Mouse (Mus musculus): ENCODE measurements at regions not wholly inside any gene's neighbourhood (a gene's known extent, or its start where the extent isn't known, plus 50 kb on each side); places are given as distances from the start of the nearest gene placed in this dataset.

- Histone ChIP-seq H3K4me3 (ENCODE audit: low read depth, low read length) (no peak overlapping the region), H3K27ac (ENCODE audit: insufficient read depth, low read depth, low read length) (no peak overlapping the region), H3K4me1 (ENCODE audit: control insufficient read depth, insufficient read depth, insufficient read length, low read length) (no peaks in the 10 kb centered on the region; the same call in 1 of the 2 replicates), H3K36me3 (ENCODE audit: control insufficient read depth, insufficient read depth, low read length) (no peaks in the 10 kb centered on the region), H3K27me3 (ENCODE audit: control insufficient read depth, insufficient read depth, low read length) (no peaks in the 10 kb centered on the region)
- TF ChIP-seq CTCF (IDR thresholded peaks at IDR 0.05; ENCODE audit: extremely low read depth, insufficient read length, insufficient replicate concordance, low read depth, low read length) = no peak
- no peak for TF ChIP-seq POLR2A (IDR thresholded peaks at IDR 0.05; ENCODE audit: low read depth, low read length)
- WGBS = 64% methylated on average over 3 of the region's 3 CpGs
Measured at GRCm38 (mm10) chr9:43480826-43481591, 170.4 kb downstream of the Trim29 start.

- Histone ChIP-seq H3K36me3 (ENCODE audit: control insufficient read depth, insufficient read depth, low read length) (no peaks in the 10 kb centered on the region), H3K27ac (ENCODE audit: insufficient read depth, low read depth, low read length) (no peak overlapping the region), H3K27me3 (ENCODE audit: control insufficient read depth, insufficient read depth, low read length) (no peaks in the 10 kb centered on the region), H3K4me1 (ENCODE audit: control insufficient read depth, insufficient read depth, insufficient read length, low read length) (no peaks in the 10 kb centered on the region; the same call in 1 of the 2 replicates), H3K4me3 (ENCODE audit: low read depth, low read length) (no peak overlapping the region)
- 77% methylated on average over 11 of the region's 11 CpGs for WGBS
- TF ChIP-seq POLR2A (IDR thresholded peaks at IDR 0.05; ENCODE audit: low read depth, low read length) (no peak), CTCF (IDR thresholded peaks at IDR 0.05; ENCODE audit: extremely low read depth, insufficient read length, insufficient replicate concordance, low read depth, low read length) (no peak)
Measured at GRCm38 (mm10) chr9:43482101-43483090, 171.7 kb downstream of the Trim29 start.

- Histone ChIP-seq H3K36me3 (ENCODE audit: control insufficient read depth, insufficient read depth, low read length) (no peaks in the 10 kb centered on the region), H3K27ac (ENCODE audit: insufficient read depth, low read depth, low read length) (no peak overlapping the region), H3K27me3 (ENCODE audit: control insufficient read depth, insufficient read depth, low read length) (no peaks in the 10 kb centered on the region), H3K4me1 (ENCODE audit: control insufficient read depth, insufficient read depth, insufficient read length, low read length) (no peaks in the 10 kb centered on the region; the same call in 1 of the 2 replicates), H3K4me3 (ENCODE audit: low read depth, low read length) (no peak overlapping the region)
- TF ChIP-seq POLR2A (IDR thresholded peaks at IDR 0.05; ENCODE audit: low read depth, low read length) = no peak
- no peak for TF ChIP-seq CTCF (IDR thresholded peaks at IDR 0.05; ENCODE audit: extremely low read depth, insufficient read length, insufficient replicate concordance, low read depth, low read length)
- WGBS = 62% methylated on average over 2 of the region's 2 CpGs
Measured at GRCm38 (mm10) chr9:43483195-43483594, 172.5 kb downstream of the Trim29 start.

- H3K4me3 ChIP-seq (ENCODE audit: low read depth, low read length) = no peak overlapping the region
- no peaks in the 10 kb centered on the region for H3K27me3 ChIP-seq (ENCODE audit: control insufficient read depth, insufficient read depth, low read length)
- no peaks in the 10 kb centered on the region; the same call in 1 of the 2 replicates for H3K4me1 ChIP-seq (ENCODE audit: control insufficient read depth, insufficient read depth, insufficient read length, low read length)
- TF ChIP-seq CTCF (IDR thresholded peaks at IDR 0.05; ENCODE audit: extremely low read depth, insufficient read length, insufficient replicate concordance, low read depth, low read length) = no peak
- TF ChIP-seq POLR2A (IDR thresholded peaks at IDR 0.05; ENCODE audit: low read depth, low read length) = no peak
- no peak overlapping the region for H3K27ac ChIP-seq (ENCODE audit: insufficient read depth, low read depth, low read length)
- 80% methylated on average over 2 of the region's 2 CpGs for WGBS
- H3K36me3 ChIP-seq (ENCODE audit: control insufficient read depth, insufficient read depth, low read length) = no peaks in the 10 kb centered on the region
Measured at GRCm38 (mm10) chr9:43483906-43484305, 173.3 kb downstream of the Trim29 start.

GRCm38 (mm10) chr9:43486704-43487103 is 176.1 kb downstream of the Trim29 start:
- Histone ChIP-seq H3K27ac (ENCODE audit: insufficient read depth, low read depth, low read length) (no peak overlapping the region), H3K36me3 (ENCODE audit: control insufficient read depth, insufficient read depth, low read length) (no peaks in the 10 kb centered on the region), H3K4me3 (ENCODE audit: low read depth, low read length) (no peak overlapping the region), H3K27me3 (ENCODE audit: control insufficient read depth, insufficient read depth, low read length) (no peaks in the 10 kb centered on the region), H3K4me1 (ENCODE audit: control insufficient read depth, insufficient read depth, insufficient read length, low read length) (no peaks in the 10 kb centered on the region)
- TF ChIP-seq POLR2A (IDR thresholded peaks at IDR 0.05; ENCODE audit: low read depth, low read length) (no peak), CTCF (IDR thresholded peaks at IDR 0.05; ENCODE audit: extremely low read depth, insufficient read length, insufficient replicate concordance, low read depth, low read length) (no peak)
- 75% methylated on average over 4 of the region's 4 CpGs for WGBS

- TF ChIP-seq CTCF (IDR thresholded peaks at IDR 0.05; ENCODE audit: extremely low read depth, insufficient read length, insufficient replicate concordance, low read depth, low read length) = no peak
- TF ChIP-seq POLR2A (IDR thresholded peaks at IDR 0.05; ENCODE audit: low read depth, low read length) = no peak
- no peaks in the 10 kb centered on the region for H3K4me1 ChIP-seq (ENCODE audit: control insufficient read depth, insufficient read depth, insufficient read length, low read length)
- 69% methylated on average over 8 of the region's 8 CpGs for WGBS
- no peak overlapping the region for H3K27ac ChIP-seq (ENCODE audit: insufficient read depth, low read depth, low read length)
- H3K36me3 ChIP-seq (ENCODE audit: control insufficient read depth, insufficient read depth, low read length) = no peaks in the 10 kb centered on the region
- H3K4me3 ChIP-seq (ENCODE audit: low read depth, low read length) = no peak overlapping the region
- H3K27me3 ChIP-seq (ENCODE audit: control insufficient read depth, insufficient read depth, low read length) = no peaks in the 10 kb centered on the region
Measured at GRCm38 (mm10) chr9:43489205-43489604, 178.6 kb downstream of the Trim29 start.

Data from small intestine, adult 2 months (tissue).